Mouse (Mus musculus): Measurements from ENCODE around the gene Endog. TPM values are rescaled to one million over a fixed set of nuclear protein-coding genes. Genes with fewer than 3 reads are reported as not detected.

Gene Endog
- polyA plus RNA-seq (2012; rRNA removed; ENCODE audit: low replicate concordance) = 41.3 and 50.6 TPM in 2 replicates

DNA sequence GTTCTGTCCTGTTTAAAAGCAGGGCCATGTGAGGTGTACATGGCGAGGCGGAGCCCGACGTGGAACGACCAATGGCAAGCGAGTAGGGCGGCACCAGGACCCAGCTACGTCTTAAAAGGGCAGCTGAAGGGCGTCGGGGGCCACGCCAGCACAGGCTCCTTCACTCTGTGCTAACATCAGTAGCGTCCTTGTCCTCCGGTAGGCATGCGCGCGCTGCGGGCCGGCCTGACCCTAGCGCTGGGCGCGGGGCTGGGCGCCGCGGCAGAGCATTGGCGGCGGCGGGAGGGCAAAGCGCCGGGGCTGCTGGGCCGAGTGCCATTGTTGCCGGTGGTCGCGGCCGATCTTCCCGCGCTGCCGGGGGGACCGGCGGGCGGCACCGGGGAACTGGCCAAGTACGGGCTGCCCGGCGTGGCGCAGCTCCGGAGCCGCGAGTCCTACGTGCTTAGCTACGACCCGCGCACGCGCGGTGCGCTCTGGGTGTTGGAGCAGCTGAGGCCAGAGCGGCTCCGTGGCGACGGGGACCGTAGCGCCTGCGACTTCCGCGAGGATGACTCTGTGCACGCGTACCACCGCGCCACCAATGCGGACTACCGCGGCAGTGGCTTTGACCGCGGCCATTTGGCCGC lies at the start of gene Endog:
TSS of gene Endog (plus strand) at position 123 of the 626 bp plus-strand sequence.

GRCm38 (mm10) chr2:30124472-30125274 lies 46.6 kb upstream of the Endog start, which contains the start of gene Zer1:
Zer1 (minus strand) TSS chr2:30124585.

GRCm38 (mm10) chr2:30133613-30134377 lies 37.5 kb upstream of the Endog start, which contains the start of gene Tbc1d13:
Tbc1d13 (plus strand) TSS chr2:30133746.

DNA sequence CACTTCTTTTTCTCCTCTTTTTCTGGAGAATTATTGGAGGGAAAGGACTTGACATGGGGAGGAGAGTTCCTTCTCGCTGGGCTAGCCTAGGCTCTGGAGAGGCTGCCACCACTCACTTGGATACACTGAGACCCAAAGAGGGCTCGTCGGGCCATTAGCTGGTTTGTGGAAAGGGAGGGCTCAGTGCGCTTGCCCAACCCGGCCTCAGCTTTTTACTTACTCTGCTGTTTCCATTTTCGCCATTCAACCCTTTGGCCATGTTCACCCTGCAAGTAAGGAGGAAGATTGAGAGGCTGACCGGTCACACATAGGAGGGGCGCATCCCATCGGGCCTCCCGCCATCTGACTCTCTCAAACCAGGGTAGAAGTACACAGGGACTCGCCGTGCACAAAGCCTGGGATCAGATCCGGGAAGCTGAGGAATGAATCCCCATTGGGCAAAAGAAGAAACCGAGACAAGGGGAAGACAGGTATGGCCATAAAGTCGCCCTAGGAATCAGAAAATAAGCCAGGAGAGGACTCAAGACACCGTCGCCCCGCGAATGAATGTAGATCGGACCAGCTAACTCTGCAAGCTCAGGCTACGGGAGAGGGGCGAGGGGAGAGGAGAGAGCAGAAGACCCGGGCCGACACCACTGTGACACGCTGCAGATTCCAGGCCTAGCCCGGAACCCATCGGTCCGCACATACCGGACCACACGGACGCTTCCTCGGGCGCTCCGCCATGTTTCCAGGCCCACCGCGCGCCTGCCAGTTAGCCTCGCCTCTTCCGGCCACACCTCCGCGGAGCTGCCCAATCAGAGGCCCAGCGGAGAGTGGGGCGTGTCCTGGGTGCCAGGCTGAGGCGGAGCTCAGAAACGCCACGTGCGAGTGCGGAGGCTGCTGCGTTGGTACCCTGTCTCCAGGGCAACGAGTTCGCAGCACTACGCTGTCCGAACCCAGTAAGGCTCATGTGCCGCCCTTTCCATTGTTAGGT lies 6.7 kb downstream of the Endog start, which contains the start of gene Spout1:
TSS of gene Spout1 (minus strand) at position 760 of the 976 bp plus-strand sequence.

GRCm38 (mm10) chr2:30205629-30206357 lies 34.5 kb downstream of the Endog start, which contains the start of gene Kyat1:
Kyat1 (minus strand) TSS chr2:30205847.

Other genes with a start within 250 kb of the Endog start
- gene Gle1, start 236.1 kb upstream of the Endog start, polyA plus RNA-seq (2012; rRNA removed; ENCODE audit: low replicate concordance) = 31.3 TPM in 2 replicates
- gene Sptan1, start 205.9 kb upstream of the Endog start, polyA plus RNA-seq (2012; rRNA removed; ENCODE audit: low replicate concordance) = 236 and 374 TPM in 2 replicates
- 21.6 and 42.9 TPM in 2 replicates for gene Wdr34, start 122.6 kb upstream of the Endog start, polyA plus RNA-seq (2012; rRNA removed; ENCODE audit: low replicate concordance)
- gene Set, start 114.1 kb upstream of the Endog start, polyA plus RNA-seq (2012; rRNA removed; ENCODE audit: low replicate concordance) = 24.7 and 66.2 TPM in 2 replicates
- 22.8 and 30.4 TPM in 2 replicates for gene Pkn3, start 93.8 kb upstream of the Endog start, polyA plus RNA-seq (2012; rRNA removed; ENCODE audit: low replicate concordance)
- 51.6 and 55.9 TPM in 2 replicates for gene Zdhhc12, start 77.8 kb upstream of the Endog start, polyA plus RNA-seq (2012; rRNA removed; ENCODE audit: low replicate concordance)
- 60.2 and 82.4 TPM in 2 replicates for gene Zer1, start 46.9 kb upstream of the Endog start, polyA plus RNA-seq (2012; rRNA removed; ENCODE audit: low replicate concordance)
- 80.1 and 82.8 TPM in 2 replicates for gene Tbc1d13, start 37.7 kb upstream of the Endog start, polyA plus RNA-seq (2012; rRNA removed; ENCODE audit: low replicate concordance)
- gene Spout1, start 7.0 kb downstream of the Endog start, polyA plus RNA-seq (2012; rRNA removed; ENCODE audit: low replicate concordance) = 28.0 and 40.8 TPM in 2 replicates
- 32.9 and 33.7 TPM in 2 replicates for gene Kyat1, start 34.4 kb downstream of the Endog start, polyA plus RNA-seq (2012; rRNA removed; ENCODE audit: low replicate concordance)
- gene Lrrc8a, start 66.2 kb downstream of the Endog start, polyA plus RNA-seq (2012; rRNA removed; ENCODE audit: low replicate concordance) = 44.2 and 66.0 TPM in 2 replicates
- gene Gm28035, start 69.1 kb downstream of the Endog start, polyA plus RNA-seq (2012; rRNA removed; ENCODE audit: low replicate concordance) = 12.7 and 13.6 TPM in 2 replicates
- 59.0 and 102 TPM in 2 replicates for gene Phyhd1, start 94.7 kb downstream of the Endog start, polyA plus RNA-seq (2012; rRNA removed; ENCODE audit: low replicate concordance)
- gene Gm28038, start 109.5 kb downstream of the Endog start, polyA plus RNA-seq (2012; rRNA removed; ENCODE audit: low replicate concordance) = not detected in 2 replicates
- 58.1 and 113 TPM in 2 replicates for gene Dolk, start 114.8 kb downstream of the Endog start, polyA plus RNA-seq (2012; rRNA removed; ENCODE audit: low replicate concordance)
- gene Nup188, start 114.9 kb downstream of the Endog start, polyA plus RNA-seq (2012; rRNA removed; ENCODE audit: low replicate concordance) = 32.1 and 51.8 TPM in 2 replicates
- gene Sh3glb2, start 187.8 kb downstream of the Endog start, polyA plus RNA-seq (2012; rRNA removed; ENCODE audit: low replicate concordance) = 268 and 456 TPM in 2 replicates
- gene Miga2, start 192.7 kb downstream of the Endog start, polyA plus RNA-seq (2012; rRNA removed; ENCODE audit: low replicate concordance) = 75.0 and 133 TPM in 2 replicates
- 53.2 and 65.5 TPM in 2 replicates for gene Dolpp1, start 220.8 kb downstream of the Endog start, polyA plus RNA-seq (2012; rRNA removed; ENCODE audit: low replicate concordance)
- gene Crat, start 244.3 kb downstream of the Endog start, polyA plus RNA-seq (2012; rRNA removed; ENCODE audit: low replicate concordance) = 212 and 378 TPM in 2 replicates
- gene Ptpa, start 244.5 kb downstream of the Endog start, polyA plus RNA-seq (2012; rRNA removed; ENCODE audit: low replicate concordance) = 213 and 291 TPM in 2 replicates

Measured in subcutaneous adipose tissue, adult 2 months (tissue).